Mouse (Mus musculus): ENCODE data around the gene Hist2h4. TPM values are rescaled to one million over a fixed set of nuclear protein-coding genes. Genes with fewer than 3 reads are reported as not detected.
A peak's percentile ranks its signal among the peaks of the same experiment; 100 is the strongest.
"Not testable (repeated sequence)": the region's sequence is repeated elsewhere in the genome, so short reads cannot be mapped to it uniquely, and the experiment has no call there.

The Hist2h4 gene
- polyA plus RNA-seq (2017; shearing (Covaris generic)): 1 to 10 TPM; 1.3 to 7.4 (median 5.9) TPM

- ATAC-seq: peak; percentile 82
Measured at GRCm38 (mm10) chr3:96262979-96263550, at the start of gene Hist2h4. Gene Hist2h4 (minus strand): TSS chr3:96263311.

- no peak for ATAC-seq
Measured at GRCm38 (mm10) chr3:96312341-96313098, 49.4 kb upstream of the Hist2h4 start.

- ATAC-seq: no peak
Measured at GRCm38 (mm10) chr3:96309441-96309840, 46.3 kb upstream of the Hist2h4 start.

DNA sequence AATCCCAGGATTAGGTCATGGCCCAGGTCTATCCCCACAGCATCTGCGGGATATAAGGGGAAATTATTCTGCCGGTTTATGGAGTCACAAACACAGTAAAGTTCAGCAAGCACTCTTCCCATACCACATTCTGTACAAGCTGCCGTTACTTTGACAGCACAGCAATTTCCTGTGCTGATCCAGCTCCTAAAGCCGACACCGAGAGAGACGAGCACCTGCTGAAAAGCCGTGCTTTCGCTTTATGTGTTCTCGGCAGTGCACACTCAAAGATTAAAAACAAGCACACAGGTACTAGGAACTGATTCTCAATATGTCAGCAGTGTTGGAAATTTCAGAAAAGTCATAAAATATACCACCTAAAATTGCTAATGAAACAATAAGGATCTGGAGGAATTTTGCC lies 43.4 kb upstream of the Hist2h4 start:
- ATAC-seq: no peak

GRCm38 (mm10) chr3:96302076-96302475 lies 39.0 kb upstream of the Hist2h4 start:
- ATAC-seq: no peak

DNA sequence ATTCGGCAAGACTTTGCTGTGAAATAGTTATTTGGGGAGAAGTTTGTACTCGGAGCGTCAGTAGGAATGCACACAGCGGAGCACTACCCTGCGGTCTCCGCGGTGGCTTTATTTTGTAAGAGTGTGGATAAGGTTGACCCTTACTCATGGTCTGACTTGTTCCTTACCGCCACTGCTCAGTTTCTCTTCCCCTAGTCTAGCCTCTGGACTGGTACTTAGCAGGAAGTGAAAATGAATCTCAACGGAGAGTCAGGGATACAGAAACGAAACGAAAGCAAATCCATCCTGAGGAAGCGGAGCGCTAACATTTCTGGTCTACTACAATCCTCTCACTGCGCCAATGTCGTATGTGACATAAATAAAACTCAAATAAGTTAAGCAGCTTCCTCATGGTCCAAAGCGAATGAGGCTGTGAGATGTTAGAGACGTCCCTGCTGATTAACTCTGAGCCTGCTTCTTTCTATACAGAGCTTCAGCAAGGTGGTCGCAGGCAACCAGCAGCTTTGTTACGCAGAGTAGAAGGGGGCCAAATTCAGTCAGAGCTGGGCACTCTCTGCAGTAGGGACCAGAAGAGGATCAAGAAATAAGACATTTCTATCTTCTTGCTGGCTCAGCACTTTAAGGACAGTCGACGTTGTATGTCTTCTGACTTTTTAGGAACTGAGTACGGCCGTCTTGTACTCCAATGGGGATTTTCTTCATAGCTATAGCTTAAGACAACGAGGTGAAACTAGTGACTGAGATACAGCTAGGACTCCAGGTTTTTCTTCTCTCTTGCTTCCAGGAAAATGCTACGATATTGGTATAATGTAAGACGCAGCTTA lies 37.8 kb upstream of the Hist2h4 start:
- peak; percentile 63 for ATAC-seq

GRCm38 (mm10) chr3:96299562-96299961 lies 36.5 kb upstream of the Hist2h4 start:
- ATAC-seq: no peak

GRCm38 (mm10) chr3:96298360-96298759 lies 35.2 kb upstream of the Hist2h4 start:
- ATAC-seq: no peak

- ATAC-seq: no peak
Measured at GRCm38 (mm10) chr3:96293787-96294186, 30.7 kb upstream of the Hist2h4 start, which contains the start of gene Fcgr1. Gene Fcgr1 (minus strand): TSS chr3:96293969.

- no peak for ATAC-seq
Measured at GRCm38 (mm10) chr3:96293368-96293767, 30.3 kb upstream of the Hist2h4 start.

DNA sequence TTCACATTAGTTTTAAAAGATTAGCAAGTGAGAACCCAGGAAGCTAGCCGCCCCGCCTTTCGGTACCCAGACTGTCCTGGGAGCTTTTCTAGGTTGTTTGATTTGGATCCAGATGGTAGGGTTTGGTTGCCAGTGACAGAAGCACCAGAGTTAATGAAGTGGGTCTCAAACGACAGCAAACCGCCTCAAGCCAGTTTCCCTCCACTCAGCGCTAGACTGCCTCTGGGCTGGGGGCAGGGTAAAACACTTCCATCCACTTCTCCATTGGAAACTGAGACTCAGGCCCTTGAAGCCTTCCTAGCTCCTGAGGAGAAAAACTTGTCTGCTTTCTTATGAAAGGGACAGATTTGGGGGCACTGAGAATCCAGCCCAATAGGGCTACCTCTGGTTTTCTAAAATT lies 29.5 kb upstream of the Hist2h4 start:
- ATAC-seq: no peak

DNA sequence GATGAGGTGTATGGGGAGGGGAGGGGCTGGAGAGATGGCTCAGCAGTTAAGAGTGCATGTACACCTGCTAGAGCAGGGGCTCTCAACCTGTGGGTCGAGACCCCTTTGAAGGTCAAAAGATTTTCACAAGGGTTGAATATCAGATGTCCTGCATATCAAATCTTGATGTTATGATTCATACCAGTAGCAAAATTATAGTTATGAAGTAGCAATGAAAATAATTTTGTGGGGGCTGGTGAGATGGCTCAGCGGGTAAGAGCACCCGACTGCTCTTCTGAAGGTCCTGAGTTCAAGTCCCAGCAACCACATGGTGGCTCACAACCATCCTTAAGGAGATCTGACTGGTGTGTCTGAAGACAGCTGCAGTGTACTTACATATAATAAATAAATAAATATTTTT lies 27.6 kb upstream of the Hist2h4 start:
- not testable (repeated sequence) for ATAC-seq

DNA sequence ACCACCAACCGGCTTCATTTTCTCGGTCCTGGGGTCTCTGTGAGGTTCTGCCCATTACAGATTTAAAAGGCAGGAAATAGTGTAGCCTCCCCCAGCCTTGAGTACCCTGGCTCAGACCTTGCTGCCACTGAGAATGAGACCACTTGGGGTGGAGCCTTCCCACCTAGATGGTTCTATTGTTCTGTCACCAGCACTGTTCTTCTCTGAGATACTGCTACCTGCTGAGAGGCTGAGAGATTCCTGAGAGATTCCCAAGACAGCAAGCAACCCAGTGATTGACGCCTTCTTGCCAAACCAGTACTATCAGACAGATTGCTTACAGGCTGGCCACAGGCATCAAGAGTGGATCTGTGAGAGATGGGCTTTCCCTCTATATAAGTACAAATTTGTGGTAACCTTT lies 26.1 kb upstream of the Hist2h4 start:
- no peak for ATAC-seq

DNA sequence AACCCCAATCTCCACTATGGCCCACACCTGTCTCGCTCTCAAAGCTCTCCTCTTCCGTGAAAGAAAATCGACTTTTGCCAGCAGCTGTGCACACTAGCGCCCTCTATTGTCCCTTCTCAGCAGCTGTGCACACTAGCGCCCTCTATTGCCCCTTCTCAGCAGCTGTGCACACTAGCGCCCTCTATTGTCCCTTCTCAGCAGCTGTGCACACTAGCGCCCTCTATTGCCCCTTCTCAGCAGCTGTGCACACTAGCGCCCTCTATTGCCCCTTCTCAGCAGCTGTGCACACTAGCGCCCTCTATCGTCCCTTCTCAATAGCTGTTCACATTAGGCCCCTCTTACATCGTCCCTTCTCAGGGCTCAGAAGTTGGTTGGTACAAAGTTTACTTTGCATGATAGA lies 24.2 kb upstream of the Hist2h4 start:
- ATAC-seq: not testable (repeated sequence)

DNA sequence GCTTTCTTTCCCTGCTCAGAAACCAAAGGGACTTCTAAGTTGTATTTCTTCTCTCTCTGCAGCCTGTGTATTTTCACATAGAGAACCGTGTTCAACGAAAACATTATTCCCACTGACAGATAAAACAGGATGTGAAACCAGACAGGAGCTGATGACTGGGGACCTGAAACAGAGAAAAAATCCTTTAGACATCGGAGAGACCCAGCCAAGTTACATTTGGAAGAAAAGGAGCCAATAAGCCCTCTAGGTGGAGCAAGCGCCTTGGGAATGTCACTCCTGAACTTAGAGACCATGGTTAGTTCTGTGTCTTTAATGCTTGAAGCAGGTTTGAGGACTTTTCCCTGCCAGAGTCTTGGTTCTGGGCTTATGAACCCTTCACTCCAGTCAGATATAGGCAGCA lies 21.3 kb upstream of the Hist2h4 start:
- ATAC-seq: no peak

DNA sequence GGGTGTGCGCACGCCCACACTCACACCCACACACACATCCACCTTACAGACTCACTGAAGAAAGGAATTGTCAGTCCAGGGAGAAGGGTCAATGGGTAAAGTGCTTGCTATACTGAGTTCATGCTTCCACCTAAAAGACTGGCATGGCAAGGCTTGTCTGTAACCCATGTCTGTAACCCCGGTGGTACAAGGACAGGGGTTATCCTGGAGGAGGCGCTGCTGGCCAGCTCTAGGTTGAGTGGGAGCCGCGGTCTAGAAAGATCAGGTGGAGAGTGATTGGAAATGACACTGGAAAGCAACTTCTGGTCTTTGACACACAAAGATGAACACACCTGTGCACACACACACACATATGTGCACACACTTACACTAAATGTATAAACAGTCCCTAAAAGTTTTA lies 17.5 kb upstream of the Hist2h4 start:
- no peak for ATAC-seq

DNA sequence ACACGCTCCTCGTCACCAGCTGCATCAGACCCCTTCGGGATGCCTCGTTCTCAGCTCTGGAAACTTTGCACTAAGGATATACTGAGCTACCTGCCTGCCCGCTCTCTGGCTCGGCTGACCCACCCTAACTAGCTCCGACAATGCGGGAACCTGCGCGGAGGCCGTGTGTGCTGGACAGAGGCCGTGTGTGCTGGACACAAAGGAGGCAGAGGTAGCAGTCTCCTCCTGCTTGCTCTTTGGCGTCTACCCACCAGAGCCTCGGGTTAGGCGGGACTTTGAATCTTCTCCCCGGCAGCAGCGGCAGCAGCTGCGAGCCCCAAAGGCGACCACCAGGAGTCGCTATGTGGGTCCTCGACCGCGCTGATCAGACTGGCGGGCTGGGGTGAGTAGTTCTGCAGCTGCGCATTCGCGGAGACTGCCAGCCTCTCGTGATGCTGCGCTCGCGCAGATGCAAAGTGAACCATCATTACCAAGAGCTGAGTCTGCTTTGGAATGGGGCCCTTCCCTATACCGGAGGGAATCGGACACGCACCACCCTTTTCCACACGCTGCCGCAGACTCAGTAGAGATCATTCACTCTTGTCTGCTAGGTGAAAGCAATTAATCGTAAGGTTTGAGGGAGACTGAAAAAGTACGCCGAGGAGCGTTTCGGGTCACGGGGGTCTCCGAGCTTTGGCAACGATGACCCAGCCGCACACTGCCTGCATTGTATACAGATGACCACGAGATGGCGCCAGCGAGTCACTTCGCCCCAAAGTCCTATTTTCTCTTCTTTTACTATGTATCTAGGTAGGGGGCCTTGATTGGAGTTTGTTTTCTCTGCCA lies 14.9 kb upstream of the Hist2h4 start:
- peak; percentile 80 for ATAC-seq

- ATAC-seq: no peak
Measured at GRCm38 (mm10) chr3:96277428-96277799, 14.3 kb upstream of the Hist2h4 start.

DNA sequence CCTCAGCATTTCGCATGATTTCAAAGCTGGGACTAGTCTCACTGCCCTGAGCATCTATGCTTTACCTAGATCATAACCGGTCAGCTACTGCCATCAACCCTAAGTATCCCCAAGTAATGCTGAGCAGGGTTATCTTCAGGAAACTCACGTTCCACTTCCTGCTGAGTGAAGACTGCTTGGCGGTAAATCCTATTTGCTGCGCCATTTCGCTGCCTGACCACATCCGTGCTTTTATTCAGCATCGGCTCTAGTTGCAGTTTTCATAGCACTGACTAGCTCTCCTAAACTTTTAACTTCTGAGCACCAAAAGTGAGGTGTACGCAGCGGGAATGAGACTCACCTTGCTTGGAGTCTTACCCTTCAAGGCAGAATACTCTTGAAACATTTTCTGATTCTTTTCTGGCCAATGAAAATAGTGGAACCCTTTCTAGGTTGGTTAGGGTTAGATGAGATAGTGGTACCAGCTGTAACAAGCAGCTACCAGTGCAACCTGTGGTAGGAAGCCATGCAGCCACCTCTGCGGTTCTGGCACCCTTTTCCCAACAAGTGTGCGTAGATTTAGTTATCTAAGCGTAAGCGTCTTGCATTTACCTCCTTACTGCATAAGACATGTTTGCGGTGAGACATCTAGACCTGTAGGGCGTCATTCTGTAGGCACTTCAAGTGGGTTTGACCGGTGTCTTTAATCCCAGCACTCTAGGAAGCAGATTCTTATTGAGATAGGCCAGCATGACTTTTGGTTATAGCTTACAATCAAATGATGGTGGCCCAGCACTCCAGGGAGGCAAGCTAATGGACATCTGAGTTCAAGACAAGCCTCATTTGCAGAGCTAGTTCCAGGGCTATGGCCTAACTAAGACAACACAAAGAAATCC lies 10.7 kb upstream of the Hist2h4 start:
- peak; percentile 40 for ATAC-seq

DNA sequence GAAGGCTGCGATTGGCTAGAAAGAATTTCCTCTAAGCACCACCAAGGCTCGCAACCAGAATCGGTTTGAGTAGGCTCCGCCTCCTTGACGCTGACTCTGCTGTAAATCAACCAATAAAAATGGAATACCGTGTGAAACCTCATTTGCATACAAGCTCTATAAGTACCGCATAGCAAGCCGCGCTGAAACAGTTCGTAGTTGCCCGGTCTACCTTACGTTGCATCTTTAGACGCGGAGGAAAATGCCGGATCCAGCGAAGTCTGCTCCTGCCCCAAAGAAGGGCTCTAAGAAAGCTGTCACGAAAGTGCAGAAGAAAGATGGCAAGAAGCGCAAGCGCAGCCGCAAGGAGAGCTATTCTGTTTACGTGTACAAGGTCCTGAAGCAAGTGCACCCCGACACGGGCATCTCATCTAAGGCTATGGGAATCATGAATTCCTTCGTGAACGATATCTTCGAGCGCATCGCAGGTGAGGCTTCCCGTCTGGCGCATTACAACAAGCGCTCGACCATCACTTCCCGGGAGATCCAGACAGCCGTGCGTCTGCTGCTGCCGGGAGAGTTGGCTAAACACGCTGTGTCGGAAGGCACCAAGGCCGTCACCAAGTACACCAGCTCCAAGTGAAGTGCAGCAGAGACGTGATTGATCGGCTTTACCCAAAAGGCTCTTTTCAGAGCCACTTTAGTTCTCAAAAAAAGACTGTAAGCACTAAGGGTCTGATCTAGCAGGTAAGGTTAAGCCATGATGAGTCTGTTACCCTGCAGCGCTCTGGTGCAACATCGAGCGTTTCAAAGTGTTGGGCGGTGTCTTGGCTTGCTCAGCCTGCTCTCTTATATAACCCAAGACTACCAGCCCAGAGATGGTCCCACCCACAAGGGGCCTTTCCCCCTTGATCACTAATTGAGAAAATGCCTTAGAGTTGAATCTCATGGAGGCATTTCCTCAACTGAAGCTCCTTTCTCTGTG lies 6.7 kb upstream of the Hist2h4 start, which contains the start of gene Hist2h2bb:
Gene Hist2h2bb (plus strand): TSS at position 242 of the 964 bp plus-strand sequence.
- ATAC-seq: peak; percentile 87

Data from inflammation-experienced regulatory T-cells, adult 6 months (primary cell).